Mouse (Mus musculus) retina, adult 2 months (tissue): Measurements from ENCODE around the gene Bicc1.

Source experiments
- DNase-seq: peaks from one replicate; pipeline ENCODE4 v3.0.0-alpha.2; 2012; ENCODE audit warnings: low read depth, low spot score

The Bicc1 gene

GRCm38 (mm10) chr10:71158940-71159675, 392 bp downstream of the Bicc1 start:
- no peak for DNase-seq

GRCm38 (mm10) chr10:71156569-71156968, 2.9 kb downstream of the Bicc1 start:
- no peak for DNase-seq

- no peak for DNase-seq
Measured at GRCm38 (mm10) chr10:71153610-71154009, 5.9 kb downstream of the Bicc1 start.

- no peak for DNase-seq
Measured at GRCm38 (mm10) chr10:71153138-71153537, 6.4 kb downstream of the Bicc1 start.

GRCm38 (mm10) chr10:71150486-71150885, 9.0 kb downstream of the Bicc1 start:
- no peak for DNase-seq

GRCm38 (mm10) chr10:71148951-71149603, 10.4 kb downstream of the Bicc1 start:
- no peak for DNase-seq

- no peak for DNase-seq
Measured at GRCm38 (mm10) chr10:71148226-71148625, 11.3 kb downstream of the Bicc1 start.

- DNase-seq = no peak
Measured at GRCm38 (mm10) chr10:71146681-71147615, 12.6 kb downstream of the Bicc1 start.

GRCm38 (mm10) chr10:71145801-71146200, 13.7 kb downstream of the Bicc1 start:
- no peak for DNase-seq

GRCm38 (mm10) chr10:71144191-71144590, 15.3 kb downstream of the Bicc1 start:
- DNase-seq = no peak

- no peak for DNase-seq
Measured at GRCm38 (mm10) chr10:71142568-71142967, 16.9 kb downstream of the Bicc1 start.

- no peak for DNase-seq
Measured at GRCm38 (mm10) chr10:71140281-71140845, 19.1 kb downstream of the Bicc1 start.

- no peak for DNase-seq
Measured at GRCm38 (mm10) chr10:71138852-71139197, 20.7 kb downstream of the Bicc1 start.

GRCm38 (mm10) chr10:71138132-71138851, 21.2 kb downstream of the Bicc1 start:
- no peak for DNase-seq

- DNase-seq = no peak
Measured at GRCm38 (mm10) chr10:71137606-71138005, 21.9 kb downstream of the Bicc1 start.

- no peak for DNase-seq
Measured at GRCm38 (mm10) chr10:71131333-71131732, 28.2 kb downstream of the Bicc1 start.

GRCm38 (mm10) chr10:71130261-71130660, 29.2 kb downstream of the Bicc1 start:
- no peak for DNase-seq

- DNase-seq = no peak
Measured at GRCm38 (mm10) chr10:71127951-71128331, 31.6 kb downstream of the Bicc1 start.

- no peak for DNase-seq
Measured at GRCm38 (mm10) chr10:71127278-71127950, 32.1 kb downstream of the Bicc1 start.

- DNase-seq = no peak
Measured at GRCm38 (mm10) chr10:71123974-71124373, 35.5 kb downstream of the Bicc1 start.

GRCm38 (mm10) chr10:71123395-71123794, 36.1 kb downstream of the Bicc1 start:
- DNase-seq = no peak
